27 mouse cellular contexts compared by ENCODE assay signal in the genomic region with DNA sequence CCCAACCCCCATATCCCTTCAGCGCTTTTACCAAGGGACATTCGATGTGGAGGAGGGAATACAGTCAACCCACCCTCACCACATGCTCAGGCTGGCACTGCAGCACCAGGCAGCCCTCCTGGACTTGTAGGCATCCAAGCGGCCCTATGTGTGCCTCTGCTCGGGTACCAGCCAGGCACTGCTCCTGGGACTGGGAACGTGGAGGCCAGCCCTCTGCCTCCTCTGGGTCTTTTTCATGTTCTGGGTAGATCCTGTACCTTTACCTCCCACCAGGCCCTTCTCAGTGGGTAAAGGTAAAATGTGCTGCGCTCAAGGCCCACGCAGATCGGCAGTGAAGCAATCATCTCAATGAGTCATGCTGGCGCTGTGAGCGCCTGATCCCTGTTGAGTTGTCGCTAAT. TPM values are rescaled to one million over a fixed set of nuclear protein-coding genes. Genes with fewer than 3 reads are reported as not detected.
DNase-seq lines count a peak whose midpoint lies in the region; ATAC-seq and TF ChIP-seq lines count a peak whose summit lies in the region.
"Had no signal": no experiment of that assay in that cellular context is flagged by ENCODE, and none has a peak within 500 bp of the region (broad histone marks: within the 10 kb centered on the region; RNA-seq: fewer than 3 reads in every experiment).

No protein-coding gene starts in this region.

- H3K4me3 ChIP-seq in layer of hippocampus, adult 2 months, result no peak overlapping the region
- H3K4me3 ChIP-seq: embryonic facial prominence, embryonic 12.5 days; embryonic facial prominence, embryonic 15.5 days; heart, adult 2 months; heart, embryonic 10.5 days; heart, embryonic 13.5 days; hindbrain, embryonic 12.5 days had no signal

- peak; percentile 35 for ATAC-seq in frontal cortex, adult (ENCODE audit: low TSS enrichment)
- ATAC-seq: activated CD4-positive, CD25-positive, alpha-beta regulatory T cell, adult 4 months; forebrain, embryonic 14.5 days; forebrain, postnatal 0 days; hindbrain, embryonic 16.5 days had no signal

- H3K27ac ChIP-seq in layer of hippocampus, adult 2 months, result peak overlapping the region; percentile 87
- H3K27ac ChIP-seq: embryonic facial prominence, embryonic 12.5 days; embryonic facial prominence, embryonic 15.5 days; heart, adult 2 months; heart, embryonic 10.5 days; heart, embryonic 13.5 days; hindbrain, embryonic 12.5 days had no signal

- DNase-seq in frontal cortex, postnatal 10 days (ENCODE audit: low spot score in 2 of 2), result no peak
- DNase-seq in layer of hippocampus, adult 2 months (ENCODE audit: low spot score in 2 of 2), result peak; percentile 49 to 71
- DNase-seq in layer of hippocampus, adult 9-10 months (ENCODE audit: low spot score), result no peak
- DNase-seq in layer of hippocampus, adult 8-10 months (ENCODE audit: low spot score in 2 of 2), result peak; percentile 55 to 65
- DNase-seq in urinary bladder, adult 18-20 months (ENCODE audit: low spot score in 2 of 2), result no peak
- DNase-seq in lung, postnatal 4 days, result no peak
- DNase-seq: adrenal gland, adult 8-10 months; adrenal gland, postnatal 25 days; cerebellum, adult 18-20 months; cerebellum, adult 9-10 months; cerebellum, postnatal 14 days; forebrain, postnatal 0 days; gastrocnemius, postnatal 10 days; gastrocnemius, postnatal 36 days; heart, adult 2 months; heart, postnatal 14 days had no signal

- TF ChIP-seq CTCF in layer of hippocampus, adult 2 months (conservative IDR thresholded peaks at IDR 0.05), result no peak

RNA-seq across cellular contexts. Expression of a gene that starts 2.6 kb away (rescaled TPM):
- total RNA-seq in layer of hippocampus, adult 2 months (2021), result 10 to 100 TPM; 83.9 to 84.6 TPM
- 10 to 100 TPM; 47.8 to 70.9 (median 54.8) TPM for total RNA-seq in layer of hippocampus, adult 8-10 months (2022)
- total RNA-seq: granulocyte monocyte progenitor cell, adult 5-6 weeks; hematopoietic stem cell, adult 5-6 weeks had no signal

RNA-seq across cellular contexts. Expression of a gene that starts 22.8 kb away (rescaled TPM):
- 1 to 10 TPM; 2.4 to 3.0 TPM for total RNA-seq in layer of hippocampus, adult 2 months (2021)
- 1 to 10 TPM; 1.4 to 3.4 (median 1.9) TPM for total RNA-seq in layer of hippocampus, adult 8-10 months (2022)
- total RNA-seq: hematopoietic stem cell, adult 5-6 weeks had no signal

Comparison
In these comparisons a context has a peak if more than half of its experiments do, and no peak if none do; other contexts are left out.
1. DNase-seq: peak in layer of hippocampus, adult 2 months (2 of 2) and layer of hippocampus, adult 8-10 months (2 of 2); none in frontal cortex, postnatal 10 days (0 of 2), layer of hippocampus, adult 9-10 months (single experiment), urinary bladder, adult 18-20 months (0 of 2) and lung, postnatal 4 days (0 of 2).